Mouse (Mus musculus): ENCODE measurements around the gene Ripply3. TPM values are rescaled to one million over a fixed set of nuclear protein-coding genes. Genes with fewer than 3 reads are reported as not detected.
A peak's percentile ranks its signal among the peaks of the same experiment; 100 is the strongest.

Gene Ripply3
- polyA plus RNA-seq, 1 experiment from 2014 or later = 5.5 TPM

- H3K27ac ChIP-seq (replicated peaks in 1 of 2; ENCODE audit: control insufficient read depth in 1 of 2, insufficient read depth in 1 of 2, low read depth in 2 of 2, low read length in 2 of 2) = no peak overlapping the region
- H3K36me3 ChIP-seq (ENCODE audit: control insufficient read depth, insufficient read depth, low read length) = no peaks in the 10 kb centered on the region
- no peak overlapping the region for H3K9ac ChIP-seq (ENCODE audit: low read length)
- 0 out of 4 replicates have a peak, but pooled peaks cover 0 to 2% of the 10 kb centered on the region in 2 experiments for H3K4me1 ChIP-seq (ENCODE audit: control insufficient read depth in 2 of 2, insufficient read depth in 2 of 2, low read length in 2 of 2)
- H3K9me3 ChIP-seq (ENCODE audit: control insufficient read depth, low read length) = no peaks in the 10 kb centered on the region
- H3K27me3 ChIP-seq (ENCODE audit: control insufficient read depth, insufficient read depth, low read length) = no peaks in the 10 kb centered on the region
- WGBS = 58% methylated on average over 11 of the region's 11 CpGs
- no peak overlapping the region for H3K4me2 ChIP-seq (ENCODE audit: low read length)
- no peak overlapping the region for H3K4me3 ChIP-seq (ENCODE audit: control insufficient read depth in 1 of 2, insufficient read depth in 1 of 2, low read depth in 1 of 2, low read length in 2 of 2)
- no peak for ATAC-seq (ENCODE audit: insufficient number of reproducible peaks, insufficient read depth, low FRiP score, low read depth)
Observed at GRCm38 (mm10) chr16:94349588-94350286, 21.5 kb downstream of the Ripply3 start.

GRCm38 (mm10) chr16:94350287-94350677, 22.1 kb downstream of the Ripply3 start:
- WGBS = 82% methylated on average over 10 of the region's 10 CpGs
- no peaks in the 10 kb centered on the region for H3K36me3 ChIP-seq (ENCODE audit: control insufficient read depth, insufficient read depth, low read length)
- no peak overlapping the region for H3K4me3 ChIP-seq (ENCODE audit: control insufficient read depth in 1 of 2, insufficient read depth in 1 of 2, low read depth in 1 of 2, low read length in 2 of 2)
- H3K4me1 ChIP-seq (ENCODE audit: control insufficient read depth in 2 of 2, insufficient read depth in 2 of 2, low read length in 2 of 2) = 0 out of 4 replicates have a peak, but pooled peaks cover 0 to 2% of the 10 kb centered on the region in 2 experiments
- H3K9ac ChIP-seq (ENCODE audit: low read length) = no peak overlapping the region
- H3K27ac ChIP-seq (replicated peaks in 1 of 2; ENCODE audit: control insufficient read depth in 1 of 2, insufficient read depth in 1 of 2, low read depth in 2 of 2, low read length in 2 of 2) = no peak overlapping the region
- H3K4me2 ChIP-seq (ENCODE audit: low read length) = no peak overlapping the region
- H3K27me3 ChIP-seq (ENCODE audit: control insufficient read depth, insufficient read depth, low read length) = no peaks in the 10 kb centered on the region
- no peak for ATAC-seq (ENCODE audit: insufficient number of reproducible peaks, insufficient read depth, low FRiP score, low read depth)
- no peaks in the 10 kb centered on the region for H3K9me3 ChIP-seq (ENCODE audit: control insufficient read depth, low read length)

GRCm38 (mm10) chr16:94354450-94354849, 26.2 kb downstream of the Ripply3 start:
- Histone ChIP-seq H3K4me3 (ENCODE audit: control insufficient read depth in 1 of 2, insufficient read depth in 1 of 2, low read depth in 1 of 2, low read length in 2 of 2) (no peak overlapping the region), H3K4me2 (ENCODE audit: low read length) (peak overlapping the region; percentile 9), H3K27me3 (ENCODE audit: control insufficient read depth, insufficient read depth, low read length) (no peaks in the 10 kb centered on the region), H3K9ac (ENCODE audit: low read length) (no peak overlapping the region), H3K36me3 (ENCODE audit: control insufficient read depth, insufficient read depth, low read length) (no peaks in the 10 kb centered on the region), H3K27ac (replicated peaks in 1 of 2; ENCODE audit: control insufficient read depth in 1 of 2, insufficient read depth in 1 of 2, low read depth in 2 of 2, low read length in 2 of 2) (peak overlapping the region; percentile 20 to 27; a peak in 1 of 4 replicates), H3K4me1 (ENCODE audit: control insufficient read depth in 2 of 2, insufficient read depth in 2 of 2, low read length in 2 of 2) (peaks cover 0 to 4% of the 10 kb centered on the region in 2 experiments; a peak in 1 of 4 replicates), H3K9me3 (ENCODE audit: control insufficient read depth, low read length) (no peaks in the 10 kb centered on the region)
- ATAC-seq (ENCODE audit: insufficient number of reproducible peaks, insufficient read depth, low FRiP score, low read depth) = peak; percentile 69; the same call in 1 of the 2 replicates
- WGBS = 23% methylated on average over 9 of the region's 9 CpGs

GRCm38 (mm10) chr16:94356046-94356445, 27.8 kb downstream of the Ripply3 start:
- ATAC-seq (ENCODE audit: insufficient number of reproducible peaks, insufficient read depth, low FRiP score, low read depth) = no peak
- peaks cover 0 to 4% of the 10 kb centered on the region in 2 experiments; a peak in 1 of 4 replicates for H3K4me1 ChIP-seq (ENCODE audit: control insufficient read depth in 2 of 2, insufficient read depth in 2 of 2, low read length in 2 of 2)
- H3K9me3 ChIP-seq (ENCODE audit: control insufficient read depth, low read length) = no peaks in the 10 kb centered on the region
- no peak overlapping the region for H3K27ac ChIP-seq (replicated peaks in 1 of 2; ENCODE audit: control insufficient read depth in 1 of 2, insufficient read depth in 1 of 2, low read depth in 2 of 2, low read length in 2 of 2)
- no peak overlapping the region for H3K4me2 ChIP-seq (ENCODE audit: low read length)
- no peak overlapping the region for H3K4me3 ChIP-seq (ENCODE audit: control insufficient read depth in 1 of 2, insufficient read depth in 1 of 2, low read depth in 1 of 2, low read length in 2 of 2)
- WGBS = 47% methylated on average over 7 of the region's 7 CpGs
- no peaks in the 10 kb centered on the region for H3K27me3 ChIP-seq (ENCODE audit: control insufficient read depth, insufficient read depth, low read length)
- H3K9ac ChIP-seq (ENCODE audit: low read length) = no peak overlapping the region
- H3K36me3 ChIP-seq (ENCODE audit: control insufficient read depth, insufficient read depth, low read length) = no peaks in the 10 kb centered on the region

GRCm38 (mm10) chr16:94356776-94357494, 28.7 kb downstream of the Ripply3 start:
- Histone ChIP-seq H3K27ac (replicated peaks in 1 of 2; ENCODE audit: control insufficient read depth in 1 of 2, insufficient read depth in 1 of 2, low read depth in 2 of 2, low read length in 2 of 2) (no peak overlapping the region), H3K4me3 (ENCODE audit: control insufficient read depth in 1 of 2, insufficient read depth in 1 of 2, low read depth in 1 of 2, low read length in 2 of 2) (no peak overlapping the region), H3K9me3 (ENCODE audit: control insufficient read depth, low read length) (no peaks in the 10 kb centered on the region), H3K9ac (ENCODE audit: low read length) (no peak overlapping the region), H3K4me2 (ENCODE audit: low read length) (no peak overlapping the region), H3K36me3 (ENCODE audit: control insufficient read depth, insufficient read depth, low read length) (no peaks in the 10 kb centered on the region), H3K27me3 (ENCODE audit: control insufficient read depth, insufficient read depth, low read length) (no peaks in the 10 kb centered on the region), H3K4me1 (ENCODE audit: control insufficient read depth in 2 of 2, insufficient read depth in 2 of 2, low read length in 2 of 2) (peaks cover 3 to 4% of the 10 kb centered on the region in 2 experiments; a peak in 3 of 4 replicates)
- WGBS = 72% methylated on average over 11 of the region's 11 CpGs
- no peak for ATAC-seq (ENCODE audit: insufficient number of reproducible peaks, insufficient read depth, low FRiP score, low read depth)

- Histone ChIP-seq H3K4me3 (ENCODE audit: control insufficient read depth in 1 of 2, insufficient read depth in 1 of 2, low read depth in 1 of 2, low read length in 2 of 2) (no peak overlapping the region), H3K9me3 (ENCODE audit: control insufficient read depth, low read length) (no peaks in the 10 kb centered on the region), H3K9ac (ENCODE audit: low read length) (no peak overlapping the region), H3K27ac (replicated peaks in 1 of 2; ENCODE audit: control insufficient read depth in 1 of 2, insufficient read depth in 1 of 2, low read depth in 2 of 2, low read length in 2 of 2) (no peak overlapping the region), H3K4me1 (ENCODE audit: control insufficient read depth in 2 of 2, insufficient read depth in 2 of 2, low read length in 2 of 2) (peaks cover 9 to 10% of the 10 kb centered on the region in 2 experiments), H3K27me3 (ENCODE audit: control insufficient read depth, insufficient read depth, low read length) (no peaks in the 10 kb centered on the region), H3K36me3 (ENCODE audit: control insufficient read depth, insufficient read depth, low read length) (no peaks in the 10 kb centered on the region), H3K4me2 (ENCODE audit: low read length) (no peak overlapping the region)
- no peak for ATAC-seq (ENCODE audit: insufficient number of reproducible peaks, insufficient read depth, low FRiP score, low read depth)
- 72% methylated on average over 3 of the region's 3 CpGs for WGBS
Observed at GRCm38 (mm10) chr16:94358091-94358490, 29.9 kb downstream of the Ripply3 start.

- H3K4me2 ChIP-seq (ENCODE audit: low read length) = no peak overlapping the region
- H3K4me1 ChIP-seq (ENCODE audit: control insufficient read depth in 2 of 2, insufficient read depth in 2 of 2, low read length in 2 of 2) = peaks cover 7 to 13% of the 10 kb centered on the region in 2 experiments
- no peak for ATAC-seq (ENCODE audit: insufficient number of reproducible peaks, insufficient read depth, low FRiP score, low read depth)
- 77% methylated on average over 13 of the region's 13 CpGs for WGBS
- no peaks in the 10 kb centered on the region for H3K27me3 ChIP-seq (ENCODE audit: control insufficient read depth, insufficient read depth, low read length)
- no peaks in the 10 kb centered on the region for H3K9me3 ChIP-seq (ENCODE audit: control insufficient read depth, low read length)
- H3K36me3 ChIP-seq (ENCODE audit: control insufficient read depth, insufficient read depth, low read length) = peaks cover 9% of the 10 kb centered on the region; the same call in 1 of the 2 replicates
- no peak overlapping the region for H3K4me3 ChIP-seq (ENCODE audit: control insufficient read depth in 1 of 2, insufficient read depth in 1 of 2, low read depth in 1 of 2, low read length in 2 of 2)
- H3K9ac ChIP-seq (ENCODE audit: low read length) = no peak overlapping the region
- H3K27ac ChIP-seq (replicated peaks in 1 of 2; ENCODE audit: control insufficient read depth in 1 of 2, insufficient read depth in 1 of 2, low read depth in 2 of 2, low read length in 2 of 2) = no peak overlapping the region
Observed at GRCm38 (mm10) chr16:94360578-94361350, 32.5 kb downstream of the Ripply3 start.
